Mouse (Mus musculus) cerebellum, adult 18-20 months (tissue): Measurements from ENCODE around the gene Rgs14.

Source experiments
- DNase-seq, 2 experiments: peaks; one replicate each; pipeline ENCODE4 v3.0.0; 2021

The Rgs14 gene

DNA sequence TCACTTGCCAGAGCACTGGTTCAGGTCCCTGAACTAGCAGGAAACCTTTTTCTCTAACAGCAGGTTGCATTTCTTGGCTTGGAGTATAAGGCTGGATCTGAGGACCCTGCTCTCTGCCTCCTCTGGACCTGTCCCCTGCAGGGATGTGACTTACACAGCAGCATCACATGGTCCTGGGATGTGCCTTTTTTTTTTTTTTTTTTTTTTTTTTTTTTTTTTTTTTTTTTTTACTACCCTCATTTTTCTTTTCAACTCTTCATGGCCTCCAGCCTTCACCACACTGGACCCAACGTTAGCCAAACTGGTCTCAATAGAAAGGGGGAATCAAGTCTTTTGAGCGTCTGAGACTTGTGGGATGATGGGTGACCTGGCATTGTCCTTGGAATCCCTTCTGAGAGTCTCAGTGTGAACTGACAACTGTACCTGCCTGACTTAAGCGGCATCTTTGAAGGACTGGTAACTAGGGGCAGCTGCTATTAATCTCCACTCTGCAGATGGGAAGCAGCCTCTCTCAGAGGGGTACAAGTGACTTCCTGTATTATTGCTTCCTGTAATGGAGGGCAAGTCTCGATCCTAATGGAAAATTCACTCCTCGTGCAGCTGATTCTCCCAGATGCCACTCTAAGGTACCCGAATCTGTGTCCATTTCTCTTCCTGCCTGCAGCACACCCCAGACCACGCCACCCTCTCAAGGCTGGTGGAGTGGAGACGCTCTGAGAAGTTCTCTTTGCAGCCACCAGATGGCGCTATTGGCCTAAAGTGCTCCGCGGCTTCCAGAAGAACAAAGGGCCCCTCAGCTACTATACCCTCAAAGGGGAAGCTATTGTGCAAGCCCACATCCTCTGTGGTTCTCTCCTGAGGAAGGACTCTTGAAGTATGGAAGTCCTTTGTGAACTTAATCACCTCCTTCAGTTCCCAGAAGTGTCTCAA, 35.6 kb downstream of the Rgs14 start:
- peak; percentile 67 to 82 for DNase-seq

DNA sequence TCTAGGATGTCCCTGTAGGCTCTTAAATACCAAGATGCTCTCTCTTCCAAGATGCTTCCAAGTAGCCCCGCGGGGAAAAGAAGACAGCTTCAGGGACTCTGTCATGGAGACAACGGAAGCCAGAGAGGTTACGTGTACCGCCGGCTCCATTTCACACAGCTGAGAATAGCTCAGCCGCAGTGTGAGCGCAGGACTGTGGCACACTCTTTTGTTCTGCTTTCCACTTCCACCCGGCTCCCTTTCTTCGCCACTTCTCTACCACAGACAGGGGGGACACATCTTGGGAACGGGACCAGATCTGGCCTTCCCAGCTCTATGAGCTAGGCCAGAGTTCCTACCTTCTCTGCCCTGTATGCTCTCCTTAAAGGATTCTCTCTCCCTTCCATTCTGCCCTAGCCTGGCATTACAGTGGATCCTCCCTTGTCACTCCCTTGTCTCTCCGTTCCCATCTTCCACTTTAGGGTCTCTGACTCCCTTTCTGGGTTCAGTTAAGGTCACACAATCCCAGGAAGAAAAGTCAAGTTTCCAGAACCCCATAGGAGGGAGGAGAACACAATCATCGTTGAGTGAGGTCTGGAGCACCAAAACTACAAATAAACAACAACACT, 36.4 kb downstream of the Rgs14 start:
- no peak for DNase-seq

DNA sequence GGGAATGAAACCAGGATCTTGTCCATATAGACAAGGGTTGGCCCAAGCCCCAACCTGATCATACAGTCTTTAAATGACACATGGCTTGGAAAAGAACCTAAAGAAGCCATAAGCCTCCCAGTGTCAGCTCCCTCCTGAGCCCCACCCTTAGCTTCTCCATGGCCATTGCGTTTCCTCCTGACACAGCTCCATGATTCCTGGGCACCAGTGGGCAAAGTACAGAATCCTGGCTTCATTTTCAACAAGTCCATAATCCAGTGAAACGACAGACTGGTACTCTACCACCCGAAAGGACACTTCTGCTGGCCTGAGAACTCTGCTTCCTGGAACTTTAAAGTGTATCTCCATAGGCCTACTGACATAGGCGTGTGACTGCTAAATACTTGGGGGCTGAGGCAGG, 37.8 kb downstream of the Rgs14 start:
- DNase-seq: no peak

DNA sequence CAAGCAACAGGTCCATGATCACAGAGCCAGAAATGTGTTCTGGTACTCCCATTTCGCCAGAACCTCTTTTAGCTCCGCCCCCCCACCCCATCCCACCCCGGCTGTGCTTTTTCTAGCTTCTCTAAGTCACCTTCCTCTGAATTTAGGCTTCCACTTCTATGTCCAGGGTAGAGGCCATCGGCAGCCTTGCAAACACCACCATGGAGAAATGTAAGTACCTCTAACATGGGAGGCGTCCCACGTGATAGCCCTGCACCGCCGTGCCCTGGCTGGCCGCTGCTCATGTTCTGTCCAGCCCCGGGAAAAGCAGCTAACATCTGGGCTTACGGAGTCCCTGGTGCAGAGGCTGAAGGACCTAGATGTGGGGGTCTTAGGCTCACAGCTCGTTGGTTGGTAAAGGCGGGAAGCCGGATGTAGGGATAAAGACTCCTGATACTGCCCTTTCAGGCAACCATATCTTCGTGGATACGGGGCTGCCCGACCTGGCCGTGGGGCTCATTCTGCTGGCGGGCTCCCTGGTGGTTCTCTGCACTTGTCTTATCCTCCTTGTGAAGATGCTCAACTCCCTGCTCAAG, 39.1 kb downstream of the Rgs14 start:
- no peak for DNase-seq

DNA sequence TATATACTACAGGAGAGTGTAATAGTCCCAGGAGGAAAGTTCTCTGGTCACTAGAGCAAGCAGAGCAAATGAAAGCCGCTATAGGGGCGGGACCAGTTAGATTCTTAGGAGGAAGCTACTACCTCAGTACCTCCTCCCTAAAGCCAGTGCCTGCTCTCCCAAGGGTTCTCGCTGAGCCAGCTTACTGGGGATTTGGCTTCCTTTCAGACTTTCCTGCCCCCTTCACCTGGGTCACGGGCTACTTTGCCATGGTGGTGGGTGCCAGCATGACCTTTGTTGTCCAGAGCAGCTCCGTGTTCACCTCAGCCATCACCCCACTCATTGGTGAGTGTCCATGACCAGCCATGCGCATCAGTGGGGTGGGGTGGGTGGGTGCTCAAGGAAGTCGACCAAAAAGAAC, 42.3 kb downstream of the Rgs14 start:
- no peak for DNase-seq

DNA sequence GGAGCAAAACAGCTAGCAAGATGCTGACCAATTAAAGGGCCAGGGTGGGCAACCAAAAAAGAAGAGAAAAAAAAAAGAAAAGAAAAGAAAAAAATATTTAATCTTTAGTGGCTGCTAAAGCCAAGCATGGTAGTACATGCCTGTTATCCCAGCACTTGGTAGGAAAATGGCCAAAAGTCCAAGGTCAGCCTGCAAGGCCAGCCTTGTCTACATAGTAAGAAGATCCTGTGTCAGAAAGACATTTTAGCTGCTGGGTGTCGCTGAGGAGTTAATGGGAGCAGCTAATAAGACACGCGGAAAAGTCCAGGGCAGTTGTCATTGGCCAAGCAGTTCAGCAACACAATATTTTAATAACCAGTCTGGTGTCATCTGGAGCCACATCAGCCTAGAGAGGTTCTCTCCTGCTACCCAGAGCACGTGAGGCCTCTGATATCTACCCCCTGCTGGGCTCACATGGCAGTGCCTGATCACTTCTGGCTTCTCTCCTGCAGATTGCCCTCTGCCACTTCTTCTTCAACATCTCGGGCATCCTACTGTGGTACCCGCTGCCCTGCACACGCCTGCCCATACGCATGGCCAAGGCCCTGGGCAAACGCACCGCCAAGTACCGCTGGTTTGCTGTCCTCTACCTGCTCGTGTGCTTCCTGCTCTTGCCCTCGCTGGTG, 43.2 kb downstream of the Rgs14 start:
- no peak for DNase-seq

DNA sequence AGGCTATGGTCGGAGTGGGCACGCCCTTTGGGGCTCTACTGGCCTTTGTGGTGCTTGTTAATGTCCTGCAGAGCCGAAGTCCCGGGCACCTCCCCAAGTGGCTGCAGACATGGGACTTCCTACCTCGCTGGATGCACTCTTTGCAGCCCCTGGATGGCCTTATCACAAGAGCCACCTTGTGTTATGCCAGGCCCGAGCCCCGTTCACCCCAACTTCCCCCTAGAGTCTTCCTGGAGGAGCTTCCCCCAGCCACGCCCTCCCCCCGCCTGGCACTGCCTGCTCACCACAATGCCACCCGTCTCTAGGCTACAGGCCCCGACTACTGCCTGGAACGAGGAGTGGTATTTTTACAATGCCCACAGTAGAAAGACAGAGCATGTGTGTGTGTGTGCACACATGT, 43.8 kb downstream of the Rgs14 start:
- no peak for DNase-seq

DNA sequence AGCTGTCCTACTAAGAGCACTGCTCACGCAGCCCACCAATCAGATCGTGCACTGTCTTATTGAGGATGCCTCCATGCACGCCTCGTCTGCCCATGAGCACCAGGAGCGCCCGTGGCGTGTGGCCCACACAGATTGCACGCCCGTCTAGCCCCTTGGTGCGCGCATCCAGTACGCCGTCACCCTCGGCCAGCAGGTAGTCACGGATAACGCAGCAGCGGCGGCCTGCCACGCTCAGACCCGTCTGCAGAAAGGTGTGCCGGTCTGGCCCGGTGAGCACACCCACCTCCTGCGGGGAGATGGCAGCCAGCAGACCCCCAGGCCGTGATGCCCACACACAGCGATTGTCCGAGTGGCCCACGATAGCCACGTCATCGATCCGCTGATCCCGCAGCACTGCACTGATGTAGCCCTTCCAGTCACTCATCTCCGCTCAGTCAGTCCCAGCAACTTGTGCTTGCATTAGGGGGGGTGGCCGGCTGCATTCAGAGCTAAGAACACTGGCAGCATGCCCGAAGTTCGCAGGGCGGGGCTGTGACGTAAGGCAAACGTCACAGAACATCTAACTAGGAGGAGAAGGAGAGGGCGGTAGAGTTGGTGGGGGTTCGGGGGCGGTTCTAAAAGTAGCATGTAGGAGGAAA, 45.3 kb downstream of the Rgs14 start, which contains the start of gene Pfn3:
Gene Pfn3, minus strand, starts transcription at position 490 of the 638 bp plus-strand sequence.
- DNase-seq: no peak

DNA sequence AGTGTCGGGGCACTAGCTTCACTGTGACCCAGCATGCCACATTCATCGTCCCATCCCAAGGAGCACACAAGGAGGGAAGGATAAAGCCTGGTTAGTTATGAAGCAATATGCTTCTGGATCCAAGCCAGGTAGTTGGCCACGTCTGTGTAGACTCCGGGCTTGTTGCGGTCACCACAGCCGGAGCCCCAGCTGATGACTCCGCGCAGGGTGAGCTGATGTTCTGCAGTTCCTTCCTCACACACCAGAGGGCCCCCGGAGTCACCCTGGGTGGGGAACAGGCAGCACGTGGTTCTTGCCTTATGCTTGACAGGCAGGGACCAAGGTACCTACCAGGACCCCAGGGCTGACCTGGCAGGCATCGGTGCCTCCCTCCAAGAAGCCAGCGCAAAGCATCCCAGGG, 48.5 kb downstream of the Rgs14 start:
- DNase-seq: peak; percentile 89 to 90

DNA sequence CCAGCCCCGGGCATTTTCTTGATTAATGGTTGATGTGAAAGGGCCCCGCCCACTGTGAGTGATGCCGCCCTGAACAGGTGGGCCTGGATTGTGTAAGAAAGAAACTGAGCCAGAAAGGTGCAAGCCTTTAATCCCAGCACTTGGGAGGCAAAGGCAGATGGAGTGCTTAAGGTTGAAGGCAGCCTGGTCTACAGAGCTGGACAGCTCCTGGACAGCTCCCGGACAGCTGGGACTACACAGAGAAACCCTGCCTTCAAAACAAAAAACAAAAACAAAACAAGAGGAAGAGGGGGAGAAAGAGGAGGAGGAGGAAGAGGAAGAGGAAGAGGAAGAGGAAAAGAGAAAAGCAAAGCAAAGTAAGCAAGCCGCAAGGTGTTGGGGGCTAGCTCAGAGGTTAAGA, 49.6 kb downstream of the Rgs14 start:
- no peak for DNase-seq

DNA sequence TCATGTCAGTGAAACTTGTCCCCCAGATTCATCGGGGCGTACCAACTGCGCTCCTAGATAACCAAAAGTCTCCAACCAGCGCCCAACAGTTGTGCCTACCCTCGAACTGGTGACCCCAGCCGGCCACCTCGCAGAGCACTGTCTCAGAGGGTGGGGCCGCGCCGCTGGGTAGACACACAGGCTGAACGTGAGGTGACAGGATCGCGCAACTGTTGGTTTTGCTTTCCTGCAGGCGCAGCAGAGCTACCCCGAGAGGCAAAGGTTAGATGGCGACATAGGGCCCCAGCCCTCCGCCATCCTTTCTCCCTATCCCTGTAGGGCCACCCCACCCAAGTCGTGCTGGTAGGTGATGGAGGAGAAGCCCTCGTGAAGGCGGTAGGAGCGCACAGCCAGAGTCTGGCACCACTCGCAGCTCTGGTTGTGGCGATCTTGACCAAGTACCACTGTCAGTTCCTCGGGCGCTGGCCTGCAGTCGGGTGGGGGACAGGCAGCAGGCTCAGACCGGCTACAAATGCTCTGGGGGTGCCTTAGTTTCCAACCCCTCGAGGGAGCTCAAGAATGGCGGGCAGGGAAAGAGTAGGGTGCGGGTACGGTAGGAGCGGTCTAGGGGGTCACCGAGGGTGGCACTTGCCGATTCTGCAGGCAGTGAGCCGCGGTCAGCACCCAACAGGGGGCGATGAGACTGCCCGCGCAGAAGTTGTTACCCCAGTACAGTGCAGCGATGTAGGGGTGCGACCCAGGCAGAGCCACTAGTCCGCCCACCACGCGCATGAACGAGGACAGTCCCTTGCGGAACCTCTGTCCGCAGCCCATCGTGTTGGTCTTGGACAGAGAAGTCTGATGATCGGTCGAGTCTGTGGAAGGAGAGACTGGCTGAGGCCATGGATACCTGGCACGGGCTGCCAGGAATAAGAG, 50.7 kb downstream of the Rgs14 start:
- DNase-seq: peak in 1 of 2 experiments; percentile 11

DNA sequence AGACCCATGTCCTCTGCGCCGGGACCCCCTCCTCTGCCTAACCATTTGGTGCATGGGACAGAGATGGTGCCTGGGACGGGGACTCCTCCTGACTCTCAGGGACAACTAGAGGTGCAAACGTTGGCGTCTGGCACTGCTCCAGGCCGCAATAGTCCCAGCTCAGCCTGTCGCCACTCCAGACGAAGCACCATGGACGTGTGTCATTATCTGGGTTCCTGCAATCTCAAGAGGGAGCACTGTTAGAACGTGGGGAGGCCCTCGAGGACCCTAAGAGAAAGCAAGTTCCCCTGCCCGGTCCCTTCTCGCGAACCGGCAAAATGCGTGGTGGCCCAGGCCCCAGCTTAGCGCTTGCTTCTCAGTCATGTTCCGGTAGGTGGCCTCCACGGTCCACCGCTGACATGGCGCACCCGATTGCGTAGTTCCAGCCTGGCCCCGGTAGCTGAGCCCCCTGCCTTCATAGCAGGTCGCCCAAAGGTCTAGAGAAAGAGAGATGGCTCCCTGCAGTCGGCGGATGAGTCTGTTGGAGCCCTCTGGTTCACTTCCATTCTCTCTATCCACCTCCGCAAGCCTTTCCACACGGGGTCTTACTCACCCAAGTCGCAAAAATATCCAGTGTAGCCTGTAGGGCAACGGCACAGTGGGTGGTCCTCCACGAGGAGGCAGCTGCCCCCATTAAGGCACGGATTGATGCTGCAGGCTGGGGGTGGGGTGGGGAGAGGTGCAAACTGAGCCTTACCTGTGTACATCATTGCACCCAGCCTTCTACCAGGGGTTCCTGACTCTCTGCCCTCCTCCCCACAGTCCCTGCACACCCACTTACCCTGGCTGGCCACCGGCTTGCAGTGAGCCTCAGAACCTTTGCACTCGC, 51.6 kb downstream of the Rgs14 start:
- peak; percentile 57 to 68 for DNase-seq

DNA sequence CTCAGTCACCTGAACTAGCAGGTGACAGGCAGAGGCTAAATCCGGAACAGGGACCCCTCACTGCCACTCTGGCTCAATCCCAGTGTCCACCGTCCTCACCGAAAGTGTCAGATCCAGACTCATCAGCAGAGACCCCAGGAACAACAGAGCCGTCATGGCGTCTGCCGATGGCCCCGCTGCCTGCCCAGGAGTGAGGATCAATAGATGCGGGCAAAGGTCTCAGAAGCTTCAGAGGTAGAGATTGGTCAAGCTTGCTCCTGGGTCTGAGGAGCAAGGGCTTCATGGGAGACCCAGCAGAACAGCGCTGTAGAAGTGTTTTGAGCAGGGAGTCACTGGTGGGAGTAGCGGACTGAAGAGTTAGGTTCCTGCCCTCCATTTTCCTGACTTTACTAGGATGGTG, 57.1 kb downstream of the Rgs14 start, which contains the start of gene F12:
Gene F12, minus strand, starts transcription at position 181 of the 400 bp plus-strand sequence.
- DNase-seq: no peak

DNA sequence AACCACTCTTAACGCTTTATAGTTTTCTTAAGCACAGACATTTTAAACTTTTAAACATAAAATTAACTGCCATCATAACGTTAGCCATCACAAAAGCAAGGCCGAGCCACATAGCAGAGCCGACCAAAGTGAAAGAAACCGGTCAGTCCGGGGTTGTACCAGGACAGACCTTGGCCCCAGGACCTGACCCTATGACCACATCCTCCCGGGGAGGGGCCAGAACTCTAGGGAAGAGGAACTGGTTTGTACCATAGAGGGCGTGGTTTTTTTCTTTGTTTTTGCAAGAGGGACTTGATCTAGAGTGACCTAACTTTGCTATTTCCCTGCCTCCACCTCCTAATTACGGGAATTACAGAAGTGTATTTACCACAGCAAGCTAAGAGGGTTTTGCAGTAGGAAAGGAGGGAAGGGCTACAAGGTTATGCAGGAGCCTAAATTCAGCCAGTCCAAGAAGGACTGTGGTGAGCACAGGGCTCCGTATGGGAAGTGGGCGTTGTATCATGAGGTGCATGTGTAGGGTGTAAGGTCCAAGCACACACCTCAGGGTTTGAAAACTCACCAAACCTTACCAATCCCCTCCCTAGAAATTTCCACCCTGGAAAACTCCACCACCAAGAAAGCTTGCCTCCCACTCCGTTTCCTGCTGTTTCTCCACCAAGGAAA, 59.8 kb downstream of the Rgs14 start:
- no peak for DNase-seq

DNA sequence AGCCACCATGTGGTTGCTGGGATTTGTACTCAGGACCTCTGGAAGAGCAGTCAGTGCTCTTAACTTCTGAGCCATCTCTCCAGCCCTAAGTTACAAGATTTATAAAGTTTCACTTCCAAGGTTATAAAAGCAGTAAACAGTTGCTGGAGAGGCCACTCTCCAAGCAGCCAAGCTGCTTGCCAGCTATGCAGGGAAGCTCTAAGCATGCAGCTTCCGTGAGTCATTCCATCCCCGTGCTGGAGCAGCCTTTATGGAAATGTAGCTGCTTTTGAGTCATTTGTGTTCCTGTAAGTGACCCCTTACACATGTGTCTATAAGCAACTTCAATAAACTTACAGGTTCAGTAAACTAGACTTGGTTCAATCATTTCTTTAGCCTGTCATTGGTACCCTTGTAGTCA, 61.0 kb downstream of the Rgs14 start:
- DNase-seq: no peak

DNA sequence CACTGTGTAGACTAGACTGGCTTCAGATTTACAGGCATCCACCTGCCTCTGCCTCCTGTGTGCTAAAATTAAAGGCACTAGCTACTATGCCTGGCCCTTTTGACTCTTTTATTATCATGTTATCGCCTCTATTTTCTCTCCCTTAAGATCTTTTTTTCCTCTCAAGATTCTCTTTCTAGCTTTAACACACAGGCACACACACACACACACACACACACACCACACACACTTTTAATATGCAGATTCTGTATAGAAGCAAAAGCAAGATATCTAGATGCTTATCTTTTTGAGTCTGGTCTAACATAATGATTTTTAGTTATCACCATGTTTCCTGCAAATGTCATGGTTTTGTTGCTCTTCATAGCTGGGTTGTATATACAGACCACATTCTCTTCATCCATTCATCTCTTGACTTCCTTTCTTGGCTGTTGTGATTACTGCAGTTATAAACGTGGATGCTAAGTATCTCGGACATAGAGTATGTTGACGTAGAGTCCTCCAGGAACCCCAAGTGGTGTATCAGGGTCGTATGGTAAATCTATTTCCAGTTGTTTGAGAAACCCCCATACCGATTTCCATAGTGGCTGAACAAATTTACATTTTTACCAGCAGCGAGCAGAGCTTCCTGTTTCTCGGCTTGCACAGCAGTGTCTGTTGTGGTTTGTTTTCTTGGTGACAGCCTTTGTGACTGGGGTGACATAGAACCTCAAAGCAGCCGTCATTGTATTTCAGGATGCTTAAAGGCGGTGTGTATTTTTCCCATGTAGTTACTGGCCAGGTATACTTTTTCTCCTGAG, 62.6 kb downstream of the Rgs14 start:
- no peak for DNase-seq
